Mouse (Mus musculus) bone marrow, adult 2 months (tissue): Measurements from ENCODE around the gene Cipc. TPM values are rescaled to one million over a fixed set of nuclear protein-coding genes. Genes with fewer than 3 reads are reported as not detected.

Experiments
- H3K27ac ChIP-seq: fragments of 200-500 bp; 2 replicates; pipeline ENCODE4 v1.5.1; 2012; ENCODE audit warnings: low read depth, mild to moderate bottlenecking, control low read depth, inconsistent platforms, low read length; ENCODE audit not compliant: control insufficient read depth, poor library complexity, insufficient read depth
- H3K4me1 ChIP-seq: fragments of 200-500 bp; 2 replicates; pipeline ENCODE4 v1.6.1; 2011; ENCODE audit warnings: low read length; ENCODE audit not compliant: control insufficient read depth, insufficient read depth
- H3K4me3 ChIP-seq: fragments of 200-500 bp; replicated peaks from 2 replicates; pipeline ENCODE3; 2011; ENCODE audit warnings: mild to moderate bottlenecking, low read depth, low read length, control low read depth; ENCODE audit not compliant: control insufficient read depth
- CTCF ChIP-seq: fragments of 200-500 bp; IDR thresholded peaks from 2 replicates; pipeline ENCODE4 v1.5.1; 2011; ENCODE audit warnings: low read length, control low read depth; ENCODE audit not compliant: control insufficient read depth, insufficient read depth
- POLR2A ChIP-seq: fragments of 200-500 bp; IDR thresholded peaks from 2 replicates; pipeline ENCODE4 v1.6.1; 2011; ENCODE audit warnings: low read depth, mild to moderate bottlenecking, control low read depth, low read length, borderline replicate concordance; ENCODE audit not compliant: control insufficient read depth
- WGBS: fragments of 180-500 bp; shearing (Covaris S2); methylation state at CpG from one replicate; pipeline ENCODE4 v1.1.7; 2018; 5-methylcytosine and 5-hydroxymethylcytosine counted together
- polyA plus RNA-seq: library from polyadenylated mRNA; stranded (reverse); fragments of >200 nt; gene quantifications from 2 replicates; pipeline ENCODE4 v1.2.4, GENCODE M21; 2011; ENCODE audit warnings: low replicate concordance; ENCODE audit not compliant: missing spikeins, insufficient read depth, insufficient read length

Cipc gene
- polyA plus RNA-seq, 1 experiment, result 5.5 TPM

DNA sequence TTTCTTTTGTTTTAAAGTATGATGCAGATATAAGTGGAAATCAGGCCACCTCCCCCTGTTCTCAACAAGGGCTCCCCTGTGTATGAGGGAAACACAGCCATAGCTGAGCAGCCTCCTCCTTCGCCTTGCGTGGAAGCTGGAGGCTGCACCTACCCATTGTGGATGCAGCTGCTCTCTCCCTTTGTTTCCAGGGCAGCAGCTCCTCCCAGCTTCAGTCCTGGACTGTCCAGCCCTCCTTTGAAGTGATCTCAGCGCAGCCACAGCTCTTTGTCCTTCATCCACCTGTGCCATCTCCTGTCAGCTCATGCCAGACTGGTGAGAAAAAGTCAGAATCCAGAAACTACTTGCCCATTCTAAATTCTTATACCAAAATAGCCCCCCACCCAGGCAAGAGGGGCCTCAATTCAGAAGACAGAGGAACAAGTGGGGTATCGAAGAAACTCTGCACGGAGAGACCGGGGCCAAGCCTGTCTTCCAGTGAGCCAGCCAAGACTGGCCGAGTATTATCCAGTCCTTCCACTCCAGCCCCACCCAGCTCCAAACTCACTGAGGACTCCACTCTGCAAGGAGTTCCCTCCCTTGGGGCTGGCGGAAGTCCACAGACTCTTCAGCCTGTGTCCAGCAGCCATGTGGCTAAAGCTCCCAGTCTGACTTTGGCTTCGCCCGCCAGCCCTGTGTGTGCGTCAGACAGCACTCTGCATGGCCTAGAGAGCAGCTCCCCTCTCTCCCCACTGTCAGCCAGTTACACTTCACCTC lies 14.9 kb downstream of the Cipc start:
- WGBS, result 89% methylated on average over 11 of the region's 11 CpGs
- TF ChIP-seq POLR2A (no peak), CTCF (no peak)
- no peaks in the 10 kb centered on the region for H3K4me1 ChIP-seq

DNA sequence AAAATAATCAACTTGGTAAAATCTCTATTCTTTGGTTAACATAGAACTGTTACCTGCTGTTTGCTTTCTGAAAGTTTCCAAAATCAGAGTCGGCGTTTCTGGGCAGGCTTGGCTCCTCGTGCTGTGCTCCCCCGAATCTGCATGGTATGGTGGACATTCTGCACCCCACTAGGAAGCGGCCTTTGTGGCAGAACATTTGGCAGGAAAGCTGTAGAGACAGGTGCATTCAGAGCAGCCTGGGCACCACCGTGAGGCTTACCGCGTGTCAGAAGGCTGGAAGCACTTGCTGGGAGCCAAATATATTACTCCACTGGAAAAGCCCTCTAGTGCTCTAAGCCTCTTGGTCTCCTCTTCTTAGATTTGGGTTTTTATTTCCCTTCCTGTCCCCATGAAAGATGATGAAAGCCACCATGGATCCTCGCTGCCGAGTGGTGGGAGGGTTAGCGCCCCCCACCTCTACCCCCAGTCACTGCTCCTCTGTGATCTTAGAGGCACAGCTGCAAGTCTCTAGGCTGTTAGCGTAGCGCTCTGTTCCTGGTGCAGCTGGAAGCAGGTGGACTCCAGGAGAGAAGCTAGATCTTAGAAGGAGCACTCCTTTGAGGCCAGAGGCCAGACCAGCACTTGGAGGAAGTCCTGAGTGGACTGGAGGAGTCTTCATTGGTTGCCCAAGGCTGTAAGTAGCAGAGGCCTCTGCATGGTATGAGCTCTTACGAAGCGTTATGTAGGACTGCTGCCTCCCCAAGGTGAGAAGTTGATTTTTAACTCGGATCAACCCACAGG lies 17.6 kb downstream of the Cipc start:
- Histone ChIP-seq H3K4me1 (no peaks in the 10 kb centered on the region), H3K4me3 (no peak overlapping the region), H3K27ac (no peak overlapping the region)
- WGBS, result 90% methylated on average over 16 of the region's 16 CpGs
- TF ChIP-seq POLR2A (no peak), CTCF (no peak)

More for the DNA sequence above, 14.9 kb downstream of the Cipc start:
- Histone ChIP-seq H3K4me3 (no peak overlapping the region), H3K27ac (no peak overlapping the region)

DNA sequence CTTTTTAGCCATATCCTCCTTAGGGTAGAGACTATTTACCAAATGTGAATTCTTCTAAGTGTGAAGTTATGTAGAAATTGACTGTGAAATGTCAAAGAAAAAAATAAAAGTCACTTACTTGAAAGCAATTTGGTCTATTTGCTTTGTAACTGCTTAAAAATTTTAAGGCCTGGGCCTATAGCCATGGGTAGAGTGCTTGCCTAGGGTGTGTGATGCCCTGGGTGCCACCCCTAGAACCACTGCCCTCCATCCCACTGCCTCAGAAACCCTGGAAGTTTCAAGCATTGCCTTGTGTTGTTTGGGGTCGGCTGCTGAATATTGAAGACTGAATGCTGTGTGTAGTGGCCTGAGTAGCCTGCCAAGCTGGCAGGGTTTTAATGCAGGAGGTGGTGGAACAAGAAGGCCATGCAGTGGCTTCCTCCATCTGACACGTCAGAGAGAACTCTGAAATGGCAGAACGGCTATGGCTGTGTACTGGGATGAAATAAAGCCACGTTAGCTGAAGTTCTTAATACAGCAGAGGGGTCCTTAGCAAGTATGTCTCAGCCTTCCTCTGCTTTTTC lies 18.5 kb downstream of the Cipc start:
- no peak overlapping the region for H3K27ac ChIP-seq
- TF ChIP-seq POLR2A (no peak), CTCF (no peak)

DNA sequence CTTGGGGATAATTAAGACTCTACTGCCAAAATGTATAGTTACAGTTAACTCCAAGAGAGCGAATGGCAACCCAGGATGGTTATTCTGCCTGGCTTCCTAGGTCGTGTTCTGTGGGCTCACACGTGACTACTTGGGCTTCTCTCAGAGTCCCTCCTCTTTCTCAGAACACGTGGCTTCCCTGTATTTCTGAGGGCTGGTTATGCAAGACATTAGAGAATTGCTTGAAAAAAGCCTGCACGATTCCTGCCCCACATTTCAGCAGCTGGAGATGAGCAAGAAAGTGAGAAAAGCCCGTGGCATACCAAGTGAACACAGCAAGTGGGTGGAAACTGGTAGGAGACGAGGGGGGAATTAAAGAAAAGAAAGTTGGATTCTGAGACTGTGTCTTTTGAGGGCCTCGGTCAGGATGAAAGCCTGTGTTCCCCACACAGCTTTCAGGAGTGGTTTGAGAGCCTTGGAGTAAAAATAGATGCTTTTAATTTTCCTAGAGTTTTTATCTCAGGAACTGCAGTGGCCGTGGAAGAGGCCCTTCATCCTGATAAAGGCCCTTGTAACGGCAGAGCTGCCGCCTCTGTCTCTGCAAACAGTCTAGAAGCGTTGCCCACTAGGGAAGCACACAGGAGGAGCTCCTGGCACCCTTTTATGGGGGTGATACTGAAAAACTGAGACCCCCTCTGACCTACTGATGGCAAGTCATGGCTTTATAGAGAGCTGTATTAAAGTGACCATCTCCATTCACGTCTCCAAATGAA lies 21.8 kb downstream of the Cipc start:
- no peak for TF ChIP-seq CTCF
- TF ChIP-seq POLR2A, result no peak
- no peak overlapping the region for H3K27ac ChIP-seq
- H3K4me3 ChIP-seq, result no peak overlapping the region
- no peaks in the 10 kb centered on the region for H3K4me1 ChIP-seq
- WGBS, result 35% methylated on average over 13 of the region's 13 CpGs

More for the DNA sequence above, 18.5 kb downstream of the Cipc start:
- Histone ChIP-seq H3K4me1 (no peaks in the 10 kb centered on the region), H3K4me3 (no peak overlapping the region)
- 88% methylated on average over 4 of the region's 4 CpGs for WGBS

DNA sequence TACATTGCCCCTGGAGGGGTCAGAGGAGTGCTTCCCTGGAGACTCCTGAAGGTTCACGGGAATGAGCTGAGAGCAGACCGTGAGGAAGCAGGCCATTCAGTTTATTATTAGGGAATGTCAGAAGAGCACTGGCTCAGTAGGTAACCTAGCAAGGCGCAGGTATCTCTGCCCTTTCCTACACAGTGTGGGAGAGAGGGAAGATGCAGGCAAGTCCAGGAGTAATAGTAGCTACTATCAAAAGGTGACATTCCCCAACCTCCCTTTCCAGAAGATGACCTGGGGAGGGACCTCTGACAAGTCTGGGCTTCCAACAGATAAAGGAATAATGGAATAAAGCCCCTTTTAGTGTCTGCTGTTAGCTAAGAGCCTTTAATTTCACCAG lies 22.4 kb downstream of the Cipc start:
- no peak overlapping the region for H3K27ac ChIP-seq
- 80% methylated on average over 3 of the region's 3 CpGs for WGBS
- TF ChIP-seq CTCF (no peak), POLR2A (no peak)
- H3K4me3 ChIP-seq, result no peak overlapping the region
- H3K4me1 ChIP-seq, result no peaks in the 10 kb centered on the region

DNA sequence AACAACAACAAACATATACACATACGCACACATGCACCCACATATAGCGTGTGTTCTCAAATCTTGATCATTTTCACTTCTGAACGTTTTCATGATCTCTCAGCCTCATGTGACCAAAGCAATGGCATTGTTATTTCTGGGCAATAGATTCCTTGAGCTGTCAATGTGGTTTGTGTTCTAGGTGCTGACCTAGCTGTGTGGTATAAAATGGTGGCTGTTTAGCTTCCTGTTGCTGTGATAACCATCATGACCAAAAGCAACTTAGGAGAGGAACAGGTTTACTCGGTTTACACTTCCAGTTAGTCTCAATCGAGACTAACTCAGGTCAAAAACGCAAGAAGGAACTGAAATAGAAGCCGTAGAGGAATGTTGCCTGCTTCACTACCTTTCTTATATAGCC lies 24.2 kb downstream of the Cipc start:
- H3K4me1 ChIP-seq, result no peaks in the 10 kb centered on the region
- no peak for TF ChIP-seq POLR2A
- no peak for TF ChIP-seq CTCF
- H3K4me3 ChIP-seq, result no peak overlapping the region
- no peak overlapping the region for H3K27ac ChIP-seq
- 53% methylated on average over 7 of the region's 7 CpGs for WGBS

DNA sequence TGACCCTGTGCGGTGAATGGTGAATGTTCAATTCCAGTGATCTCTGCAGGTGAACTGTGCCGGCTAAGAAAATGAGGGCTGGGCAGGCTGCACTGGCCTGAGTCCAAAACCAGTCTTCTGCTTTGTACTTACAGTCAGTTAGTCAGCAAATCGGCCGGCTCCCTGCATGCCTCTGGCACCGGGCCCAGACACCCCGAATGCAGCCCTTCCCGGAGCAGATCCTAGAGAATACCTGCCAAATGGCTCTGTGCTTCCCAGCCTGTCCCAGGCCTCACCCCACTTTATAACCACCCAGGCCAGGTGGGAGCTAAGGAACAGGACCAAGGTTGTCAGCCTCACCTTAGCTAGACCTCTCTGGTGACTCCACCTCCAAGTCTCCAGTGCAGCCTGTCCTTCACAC lies 26.4 kb downstream of the Cipc start:
- H3K4me1 ChIP-seq, result no peaks in the 10 kb centered on the region
- no peak overlapping the region for H3K4me3 ChIP-seq
- no peak overlapping the region for H3K27ac ChIP-seq
- no peak for TF ChIP-seq CTCF
- TF ChIP-seq POLR2A, result no peak
- WGBS, result 9% methylated on average over 7 of the region's 7 CpGs

DNA sequence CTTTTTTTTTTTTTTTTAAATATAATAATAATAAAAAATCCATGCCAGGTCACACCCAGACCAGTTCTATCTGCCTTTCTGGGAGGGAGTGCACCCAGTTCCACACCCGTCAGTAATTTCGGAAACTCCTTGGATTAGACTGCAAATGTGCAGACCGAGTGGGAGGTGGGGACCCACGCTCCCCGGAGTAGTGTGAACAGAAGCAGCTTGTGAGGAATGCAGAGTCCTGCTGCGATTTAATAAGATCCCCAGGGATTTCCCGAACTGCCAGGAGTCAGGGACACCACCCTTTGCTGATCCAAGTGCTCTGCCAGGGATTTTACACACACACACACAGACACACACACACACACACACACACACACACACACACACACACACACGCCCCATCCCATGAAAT lies 26.9 kb downstream of the Cipc start:
- TF ChIP-seq POLR2A (no peak), CTCF (no peak)
- 68% methylated on average over 8 of the region's 8 CpGs for WGBS
- H3K27ac ChIP-seq, result no peak overlapping the region
- H3K4me3 ChIP-seq, result no peak overlapping the region
- H3K4me1 ChIP-seq, result no peaks in the 10 kb centered on the region
